Mouse (Mus musculus) myocyte (in vitro differentiated cells): Measurements from ENCODE around the gene Traf3ip1. TPM values are rescaled to one million over a fixed set of nuclear protein-coding genes. Genes with fewer than 3 reads are reported as not detected.

Source experiments
- H3K27me3 ChIP-seq: one replicate; pipeline ENCODE4 v1.6.1; 2011; ENCODE audit not compliant: control insufficient read depth, insufficient read depth, insufficient read length
- H3K36me3 ChIP-seq: one replicate; pipeline ENCODE4 v1.6.1; 2011; ENCODE audit not compliant: control insufficient read depth, insufficient read depth
- H3K4me2 ChIP-seq: one replicate; pipeline ENCODE4 v1.6.1; 2011; ENCODE audit warnings: low read depth, control low read depth
- H3K4me3 ChIP-seq: one replicate; pipeline ENCODE4 v1.5.1; 2011; ENCODE audit warnings: mild to moderate bottlenecking, control low read depth, moderate library complexity
- H3K79me2 ChIP-seq: one replicate; pipeline ENCODE4 v1.6.1; 2011; ENCODE audit not compliant: control insufficient read depth, insufficient read depth
- H3ac ChIP-seq: one replicate; pipeline ENCODE4 v1.6.1; 2011; ENCODE audit not compliant: control insufficient read depth, insufficient read length
- CEBPB ChIP-seq: IDR thresholded peaks from 2 replicates; pipeline ENCODE4 v1.6.1; 2011; ENCODE audit warnings: mild to moderate bottlenecking, moderate library complexity; ENCODE audit not compliant: poor library complexity, insufficient read depth, severe bottlenecking
- E2F4 ChIP-seq: IDR thresholded peaks from one replicate; pipeline ENCODE4 v1.6.1; 2011; ENCODE audit warnings: mild to moderate bottlenecking, control low read depth, moderate library complexity; ENCODE audit not compliant: insufficient read depth
- MAX ChIP-seq: IDR thresholded peaks from one replicate; pipeline ENCODE4 v1.6.1; 2011; ENCODE audit warnings: low read depth, mild to moderate bottlenecking, control low read depth
- MYOD1 ChIP-seq, 3 experiments: IDR thresholded peaks; one replicate each; pipeline ENCODE4 v1.6.1; 2011; ENCODE audit warnings: control low read depth in 2 of 3, low read depth in 2 of 3, mild to moderate bottlenecking in 2 of 3, moderate library complexity in 1 of 3; ENCODE audit not compliant: insufficient read length in 2 of 3, control insufficient read depth in 1 of 3
- MYOG ChIP-seq, 3 experiments: IDR thresholded peaks; one replicate each; pipeline ENCODE4 v1.6.1; 2011; ENCODE audit warnings: control low read depth in 2 of 3, low read depth in 2 of 3, mild to moderate bottlenecking in 2 of 3; ENCODE audit not compliant: insufficient read length in 2 of 3, control insufficient read depth in 1 of 3, insufficient read depth in 1 of 3
- POLR2A ChIP-seq: IDR thresholded peaks from one replicate; pipeline ENCODE4 v1.6.1; 2011; ENCODE audit warnings: low read depth, mild to moderate bottlenecking, control low read depth, moderate library complexity; ENCODE audit not compliant: insufficient read length
- POLR2AphosphoS2 ChIP-seq: IDR thresholded peaks from one replicate; pipeline ENCODE4 v1.6.1; 2011; ENCODE audit warnings: low read depth, control low read depth; ENCODE audit not compliant: insufficient read length
- REST ChIP-seq: IDR thresholded peaks from one replicate; pipeline ENCODE4 v1.6.1; 2011; ENCODE audit warnings: mild to moderate bottlenecking, control low read depth, moderate library complexity; ENCODE audit not compliant: insufficient read depth, insufficient read length
- SRF ChIP-seq: IDR thresholded peaks from one replicate; pipeline ENCODE4 v1.6.1; 2011; ENCODE audit warnings: low read depth; ENCODE audit not compliant: control insufficient read depth, insufficient read length
- TCF12 ChIP-seq: IDR thresholded peaks from one replicate; pipeline ENCODE4 v1.6.1; 2011; ENCODE audit warnings: mild to moderate bottlenecking, control low read depth; ENCODE audit not compliant: poor library complexity, insufficient read depth, severe bottlenecking
- TCF3 ChIP-seq: IDR thresholded peaks from one replicate; pipeline ENCODE4 v1.6.1; 2011; ENCODE audit warnings: low read depth, control low read depth; ENCODE audit not compliant: insufficient read length
- USF1 ChIP-seq: IDR thresholded peaks from one replicate; pipeline ENCODE4 v1.6.1; 2011; ENCODE audit warnings: low read depth, mild to moderate bottlenecking, control low read depth, moderate library complexity
- polyA plus RNA-seq: library from polyadenylated mRNA; unstranded; fragments of >200 nt; fragmentation: generic; extraction: Trizol; gene quantifications from one replicate; pipeline ENCODE4 v1.2.1, GENCODE M21; 2012; ENCODE audit warnings: missing spikeins

Gene Traf3ip1
- polyA plus RNA-seq, 1 experiment = 4.5 TPM

GRCm38 (mm10) chr1:91532892-91533291 is 38.4 kb downstream of the Traf3ip1 start:
- Histone ChIP-seq H3ac (no peak overlapping the region), H3K79me2 (no peaks in the 10 kb centered on the region), H3K4me3 (no peak overlapping the region), H3K27me3 (no peaks in the 10 kb centered on the region), H3K4me2 (no peak overlapping the region), H3K36me3 (peaks cover 12% of the 10 kb centered on the region)
- TF ChIP-seq E2F4 (no peak), USF1 (no peak), TCF3 (no peak), POLR2A (no peak)

GRCm38 (mm10) chr1:91533483-91533882 is 39.0 kb downstream of the Traf3ip1 start:
- Histone ChIP-seq H3K4me2 (no peak overlapping the region), H3K4me3 (no peak overlapping the region), H3K36me3 (peaks cover 8% of the 10 kb centered on the region), H3K27me3 (no peaks in the 10 kb centered on the region), H3ac (no peak overlapping the region), H3K79me2 (no peaks in the 10 kb centered on the region)
- TF ChIP-seq MYOD1 (IDR thresholded peaks at IDR 0.05; ENCODE audit: control insufficient read depth in 1 of 3, insufficient read length in 2 of 3, low read depth in 2 of 3) (peak in 2 of 3 experiments; percentile 12 to 28), MYOG (IDR thresholded peaks at IDR 0.05; ENCODE audit: control insufficient read depth in 1 of 3, insufficient read depth in 1 of 3, insufficient read length in 2 of 3, low read depth in 2 of 3) (peak in 1 of 3 experiments; percentile 40), TCF3 (no peak), POLR2AphosphoS2 (no peak), TCF12 (no peak)

- no peak for TF ChIP-seq USF1
- TF ChIP-seq CEBPB = no peak
- no peak for TF ChIP-seq POLR2A
- TF ChIP-seq TCF3 = no peak
- TF ChIP-seq POLR2AphosphoS2 = no peak
- no peak for TF ChIP-seq MYOD1 (IDR thresholded peaks at IDR 0.05; ENCODE audit: control insufficient read depth in 1 of 3, insufficient read length in 2 of 3, low read depth in 2 of 3)
- TF ChIP-seq MYOG (IDR thresholded peaks at IDR 0.05; ENCODE audit: control insufficient read depth in 1 of 3, insufficient read depth in 1 of 3, insufficient read length in 2 of 3, low read depth in 2 of 3) = no peak
- H3K79me2 ChIP-seq = no peaks in the 10 kb centered on the region
- peaks cover 8% of the 10 kb centered on the region for H3K36me3 ChIP-seq
- H3ac ChIP-seq = no peak overlapping the region
- H3K4me2 ChIP-seq = no peak overlapping the region
- H3K27me3 ChIP-seq = no peaks in the 10 kb centered on the region
- H3K4me3 ChIP-seq = no peak overlapping the region
Observed at GRCm38 (mm10) chr1:91533961-91534723, 39.7 kb downstream of the Traf3ip1 start.

- Histone ChIP-seq H3K4me3 (no peak overlapping the region), H3K27me3 (no peaks in the 10 kb centered on the region), H3ac (no peak overlapping the region), H3K4me2 (no peak overlapping the region), H3K79me2 (peaks cover 8% of the 10 kb centered on the region), H3K36me3 (no peaks in the 10 kb centered on the region)
- TF ChIP-seq POLR2A = no peak
- TF ChIP-seq TCF3 = no peak
- no peak for TF ChIP-seq USF1
- no peak for TF ChIP-seq TCF12
- no peak for TF ChIP-seq MAX
- no peak for TF ChIP-seq E2F4
- no peak for TF ChIP-seq MYOG (IDR thresholded peaks at IDR 0.05; ENCODE audit: control insufficient read depth in 1 of 3, insufficient read depth in 1 of 3, insufficient read length in 2 of 3, low read depth in 2 of 3)
- TF ChIP-seq MYOD1 (IDR thresholded peaks at IDR 0.05; ENCODE audit: control insufficient read depth in 1 of 3, insufficient read length in 2 of 3, low read depth in 2 of 3) = no peak
- TF ChIP-seq REST = no peak
Observed at GRCm38 (mm10) chr1:91537786-91538569, 43.5 kb downstream of the Traf3ip1 start.

GRCm38 (mm10) chr1:91538570-91538929 is 44.1 kb downstream of the Traf3ip1 start:
- no peaks in the 10 kb centered on the region for H3K27me3 ChIP-seq
- no peak overlapping the region for H3ac ChIP-seq
- no peak overlapping the region for H3K4me3 ChIP-seq
- H3K36me3 ChIP-seq = no peaks in the 10 kb centered on the region
- H3K79me2 ChIP-seq = peaks cover 8% of the 10 kb centered on the region
- TF ChIP-seq POLR2AphosphoS2 (no peak), MYOG (IDR thresholded peaks at IDR 0.05; ENCODE audit: control insufficient read depth in 1 of 3, insufficient read depth in 1 of 3, insufficient read length in 2 of 3, low read depth in 2 of 3) (no peak), CEBPB (no peak), POLR2A (no peak), MYOD1 (IDR thresholded peaks at IDR 0.05; ENCODE audit: control insufficient read depth in 1 of 3, insufficient read length in 2 of 3, low read depth in 2 of 3) (no peak), E2F4 (no peak), TCF3 (no peak), SRF (no peak), USF1 (no peak), TCF12 (no peak), MAX (no peak), REST (no peak)
- no peak overlapping the region for H3K4me2 ChIP-seq
